Mouse (Mus musculus): Measurements from ENCODE around the gene Vmn1r91. TPM values are rescaled to one million over a fixed set of nuclear protein-coding genes. Genes with fewer than 3 reads are reported as not detected.
"Not testable (repeated sequence)": the region's sequence is repeated elsewhere in the genome, so short reads cannot be mapped to it uniquely, and the experiment has no call there.

The Vmn1r91 gene
- total RNA-seq (2017) = not detected in 2 replicates

DNA sequence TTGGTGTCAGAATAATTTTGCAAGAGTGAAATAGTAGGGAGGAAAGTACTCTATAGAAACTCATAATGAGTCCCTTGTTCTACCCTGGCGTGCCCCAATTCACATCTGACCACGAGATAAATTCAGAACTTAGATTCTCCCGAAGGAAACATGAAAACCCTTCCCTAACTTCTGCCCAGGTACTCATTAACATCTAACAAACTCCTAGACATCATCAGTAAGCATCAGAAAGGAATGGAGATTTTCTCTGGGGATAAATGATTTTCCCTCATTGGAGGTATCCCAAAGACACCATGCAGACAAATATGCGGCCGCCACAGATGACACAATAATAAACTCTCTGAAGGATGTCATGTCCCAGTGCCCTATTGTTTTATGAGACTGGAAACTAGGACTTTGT, at the start of gene Vmn1r91:
Vmn1r91 (plus strand) TSS at position 301 of the 400 bp plus-strand sequence.
- not testable (repeated sequence) for ATAC-seq (replicated peaks in 1 of 2; ENCODE audit: insufficient read depth in 1 of 2, low FRiP score in 2 of 2, low TSS enrichment in 1 of 2, low read depth in 1 of 2, poor library complexity in 2 of 2, severe bottlenecking in 2 of 2)

GRCm38 (mm10) chr7:20064100-20064499, 35.4 kb upstream of the Vmn1r91 start:
- not testable (repeated sequence) for ATAC-seq (replicated peaks in 1 of 2; ENCODE audit: insufficient read depth in 1 of 2, low FRiP score in 2 of 2, low TSS enrichment in 1 of 2, low read depth in 1 of 2, poor library complexity in 2 of 2, severe bottlenecking in 2 of 2)

GRCm38 (mm10) chr7:20078118-20078517, 21.4 kb upstream of the Vmn1r91 start:
- ATAC-seq (replicated peaks in 1 of 2; ENCODE audit: insufficient read depth in 1 of 2, low FRiP score in 2 of 2, low TSS enrichment in 1 of 2, low read depth in 1 of 2, poor library complexity in 2 of 2, severe bottlenecking in 2 of 2) = not testable (repeated sequence)

- not testable (repeated sequence) for ATAC-seq (replicated peaks in 1 of 2; ENCODE audit: insufficient read depth in 1 of 2, low FRiP score in 2 of 2, low TSS enrichment in 1 of 2, low read depth in 1 of 2, poor library complexity in 2 of 2, severe bottlenecking in 2 of 2)
These were observed 23.0 kb downstream of the Vmn1r91 start, which contains the start of gene Gm16442 for GRCm38 (mm10) chr7:20122479-20122878. Gene Gm16442, minus strand, starts transcription at chr7:20122579.

DNA sequence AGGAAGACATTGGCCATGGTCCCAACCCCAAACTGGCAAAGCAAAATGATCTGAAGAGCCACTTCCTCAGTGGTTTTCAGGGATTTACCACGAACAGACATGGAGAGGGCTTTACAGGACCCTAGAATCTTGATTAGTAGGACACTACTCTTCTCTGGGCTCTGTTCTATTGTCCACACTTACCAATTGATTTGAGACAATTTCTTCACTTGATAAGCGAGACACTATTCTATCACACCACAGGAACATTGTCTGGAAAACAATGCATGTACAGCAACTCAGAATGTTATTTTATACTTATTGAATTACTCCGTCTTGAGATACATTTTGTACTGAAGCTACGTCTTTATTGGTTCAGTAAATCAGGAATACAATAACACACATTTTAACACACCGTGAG, 39.5 kb downstream of the Vmn1r91 start, which contains the start of gene Vmn1r93:
Vmn1r93 (minus strand) TSS at position 101 of the 400 bp plus-strand sequence.
- not testable (repeated sequence) for ATAC-seq (replicated peaks in 1 of 2; ENCODE audit: insufficient read depth in 1 of 2, low FRiP score in 2 of 2, low TSS enrichment in 1 of 2, low read depth in 1 of 2, poor library complexity in 2 of 2, severe bottlenecking in 2 of 2)

Other genes starting within 250 kb of the Vmn1r91 start
- gene Gm19345, start 247.7 kb upstream of the Vmn1r91 start, total RNA-seq (2017) = not detected in 2 replicates
- 0.10 and 0.38 TPM in 2 replicates for gene Ceacam16, start 238.4 kb upstream of the Vmn1r91 start, total RNA-seq (2017)
- gene Ceacam19, start 211.7 kb upstream of the Vmn1r91 start, total RNA-seq (2017) = not detected in 2 replicates
- gene Pvr, start 178.5 kb upstream of the Vmn1r91 start, total RNA-seq (2017) = 11.1 and 13.4 TPM in 2 replicates
- not detected in 2 replicates for gene Igsf23, start 148.9 kb upstream of the Vmn1r91 start, total RNA-seq (2017)
- gene Ceacam20, start 134.3 kb upstream of the Vmn1r91 start, total RNA-seq (2017) = not detected in 2 replicates
- gene Nlrp9b, start 108.2 kb upstream of the Vmn1r91 start, total RNA-seq (2017) = not detected in 2 replicates
- gene Gm16442, start 22.9 kb downstream of the Vmn1r91 start, total RNA-seq (2017) = not detected in 2 replicates
- gene Vmn1r93, start 39.4 kb downstream of the Vmn1r91 start, total RNA-seq (2017) = not detected in 2 replicates
- not detected in 2 replicates for gene Vmn1r94, start 68.7 kb downstream of the Vmn1r91 start, total RNA-seq (2017)
- gene Vmn1r95, start 94.0 kb downstream of the Vmn1r91 start, total RNA-seq (2017) = not detected in 2 replicates
- not detected in 2 replicates for gene Gm6164, start 105.9 kb downstream of the Vmn1r91 start, total RNA-seq (2017)
- not detected in 2 replicates for gene Gm4498, start 134.1 kb downstream of the Vmn1r91 start, total RNA-seq (2017)
- gene Gm5890, start 163.2 kb downstream of the Vmn1r91 start, total RNA-seq (2017) = not detected in 2 replicates
- gene Gm4133, start 234.4 kb downstream of the Vmn1r91 start, total RNA-seq (2017) = not detected in 2 replicates